Mouse (Mus musculus) frontal cortex, adult (tissue): ENCODE measurements around the gene Gm12355.

Source experiments
- ATAC-seq: cut with Nextera tagmentation; 2 replicates; pipeline ENCODE4 v1.9.2; 2017; ENCODE audit warnings: mild to moderate bottlenecking, moderate library complexity, mixed read lengths; ENCODE audit not compliant: low TSS enrichment

Gm12355 gene

DNA sequence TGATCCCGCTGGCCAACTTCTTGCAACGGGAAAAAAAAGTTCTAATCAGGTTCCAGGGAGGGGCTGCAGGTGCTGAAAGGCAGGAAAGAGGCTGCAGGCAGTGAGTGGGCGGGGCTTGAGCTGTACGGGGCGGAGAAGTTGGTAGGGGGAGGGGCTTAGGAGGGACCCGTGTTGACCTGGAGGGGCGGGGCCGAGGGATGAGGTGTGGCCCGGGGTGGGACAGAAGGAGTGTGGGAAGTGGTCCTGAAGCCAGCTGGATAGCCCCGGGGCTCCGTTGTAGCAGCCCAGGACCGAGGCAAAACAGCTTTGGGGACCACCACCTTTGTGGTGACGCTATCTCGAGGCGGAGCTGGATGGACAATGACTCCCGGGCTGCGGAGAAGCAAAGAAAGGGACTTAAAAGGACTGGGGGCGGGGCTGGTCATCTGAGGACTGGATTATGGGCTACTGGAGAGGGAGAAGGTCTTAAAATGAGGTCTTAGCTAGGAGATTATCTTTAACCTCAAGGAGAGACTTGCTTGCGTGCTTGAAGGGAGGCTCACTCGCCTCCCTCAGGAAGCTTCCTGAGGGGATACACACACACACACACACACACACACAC is 23.3 kb downstream of the Gm12355 start:
- ATAC-seq = no peak

DNA sequence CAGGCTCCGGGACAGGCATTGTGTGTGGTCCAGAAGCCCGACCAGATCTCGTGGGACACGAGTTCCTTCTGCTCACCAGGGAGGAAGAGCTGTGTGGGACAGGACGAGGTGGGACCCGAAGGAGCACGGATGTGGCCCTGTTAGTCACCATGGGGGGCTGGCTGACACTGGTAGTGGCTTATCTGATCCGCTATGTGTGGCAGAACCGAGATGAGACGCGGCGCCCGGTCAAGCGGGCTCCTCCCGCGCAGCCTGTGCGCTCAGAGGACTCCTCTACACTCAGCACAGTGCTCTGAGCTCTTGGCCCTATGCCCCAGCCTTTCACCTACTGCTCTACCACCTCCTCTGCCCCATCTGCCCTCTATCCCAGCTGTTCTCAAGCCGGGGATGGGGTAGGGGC is 26.2 kb downstream of the Gm12355 start:
- no peak for ATAC-seq

DNA sequence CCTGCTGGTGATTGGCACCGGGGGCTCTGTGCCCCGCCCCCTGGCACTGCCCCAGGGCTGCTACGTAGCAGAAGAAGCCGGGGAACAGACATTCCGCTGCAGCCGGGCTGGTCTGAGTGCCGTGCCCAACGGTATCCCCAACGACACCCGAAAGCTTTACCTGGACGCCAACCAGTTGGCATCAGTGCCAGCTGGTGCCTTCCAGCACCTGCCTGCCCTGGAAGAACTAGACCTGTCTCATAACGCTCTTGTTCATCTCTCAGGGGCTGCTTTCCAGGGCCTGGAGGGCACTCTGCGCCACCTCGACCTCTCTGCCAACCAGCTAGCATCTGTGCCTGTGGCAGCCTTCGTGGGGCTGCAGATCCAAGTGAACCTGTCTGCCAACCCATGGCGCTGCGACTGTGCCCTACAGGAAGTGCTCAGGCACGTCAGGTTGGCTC is 26.6 kb downstream of the Gm12355 start:
- no peak for ATAC-seq

- ATAC-seq = no peak
These were observed 27.5 kb downstream of the Gm12355 start, which contains the start of gene Lrrc3c for GRCm38 (mm10) chr11:98597991-98598390. Lrrc3c (plus strand) TSS chr11:98598291.

DNA sequence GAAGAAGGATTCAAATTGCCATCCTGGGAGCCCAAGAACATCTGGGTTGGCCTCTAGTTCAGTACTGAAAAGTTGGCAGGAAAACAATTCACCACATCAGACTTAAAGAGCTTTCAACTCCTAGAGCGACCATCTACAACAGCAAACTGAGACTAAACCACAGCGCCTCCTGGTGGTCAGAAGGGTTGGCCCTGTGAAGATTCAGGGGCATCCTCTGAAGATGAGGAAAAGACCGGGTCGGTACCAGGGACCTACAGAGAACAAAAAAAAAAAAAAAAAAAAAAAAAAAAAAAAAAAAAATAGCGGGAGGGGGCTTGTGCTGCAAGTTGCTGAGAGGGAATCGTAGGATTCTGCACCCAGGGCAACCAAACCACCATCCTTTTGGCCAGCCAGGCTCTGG is 28.1 kb downstream of the Gm12355 start:
- ATAC-seq = no peak

GRCm38 (mm10) chr11:98595955-98596354 is 29.5 kb downstream of the Gm12355 start:
- no peak for ATAC-seq

- ATAC-seq = no peak
These were observed 30.0 kb downstream of the Gm12355 start for GRCm38 (mm10) chr11:98595473-98595872.

GRCm38 (mm10) chr11:98595021-98595420 is 30.4 kb downstream of the Gm12355 start:
- ATAC-seq = no peak

DNA sequence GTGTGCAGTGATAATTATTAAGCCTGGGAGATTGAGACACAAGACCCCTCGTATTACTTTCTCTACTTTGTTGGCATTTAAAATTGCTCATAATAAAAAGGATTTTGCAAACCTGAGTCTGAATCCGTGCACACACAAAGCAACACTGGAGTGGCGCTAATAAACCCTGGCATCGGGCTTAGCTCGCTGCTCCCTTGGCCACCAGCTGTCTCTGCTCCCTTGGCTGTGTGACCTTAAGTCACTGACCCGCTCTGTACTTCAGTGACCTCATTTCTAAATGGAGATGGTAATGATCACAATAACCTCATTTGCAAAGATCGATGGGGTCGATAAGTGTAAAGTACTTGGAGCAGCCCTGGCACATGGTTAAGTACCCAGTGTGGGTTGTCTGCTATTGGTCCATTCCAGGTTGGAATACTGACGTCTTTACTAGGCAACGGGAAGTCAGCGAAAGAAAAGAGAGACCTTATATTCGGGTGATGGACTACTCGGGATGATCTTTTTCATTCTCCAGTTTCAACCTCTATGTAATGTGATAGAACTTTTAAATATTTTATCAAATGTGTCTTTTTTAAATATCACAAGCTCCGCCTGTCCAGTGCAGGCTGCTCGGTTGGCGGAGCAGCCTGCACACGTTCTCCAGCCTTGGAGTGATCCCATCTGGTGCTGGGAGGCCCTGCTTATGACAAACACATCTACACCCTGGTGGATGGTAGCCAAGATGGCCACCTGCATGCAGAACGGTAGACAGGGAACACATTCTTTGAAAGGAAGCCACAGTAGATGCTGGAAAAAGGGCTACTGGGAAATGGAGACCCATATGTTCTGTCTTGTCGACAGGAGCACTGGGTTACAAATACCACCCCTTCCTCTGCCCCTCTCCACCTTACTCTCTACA is 34.7 kb downstream of the Gm12355 start:
- no peak for ATAC-seq

DNA sequence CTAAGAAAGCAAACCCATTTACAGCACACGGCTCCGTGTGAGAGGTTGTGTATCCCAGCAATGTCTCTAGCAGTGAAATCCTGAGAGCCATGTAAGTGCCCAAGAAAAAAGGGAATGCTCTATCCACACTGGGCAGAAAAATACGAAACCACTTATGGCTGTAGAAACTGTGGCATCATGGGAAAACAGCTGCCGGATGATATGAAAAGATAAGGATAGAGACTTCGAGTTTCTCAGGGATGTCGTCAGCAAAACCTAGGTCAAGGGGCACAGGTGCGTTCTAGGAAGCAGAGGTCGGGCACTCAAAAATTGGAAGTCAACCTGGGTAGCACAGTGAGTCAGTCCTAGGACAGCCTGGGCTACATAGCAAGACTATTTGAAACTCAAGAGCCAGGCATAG is 36.2 kb downstream of the Gm12355 start:
- ATAC-seq = no peak

GRCm38 (mm10) chr11:98588833-98589281 is 36.6 kb downstream of the Gm12355 start:
- no peak for ATAC-seq

- no peak for ATAC-seq
These were observed 37.5 kb downstream of the Gm12355 start for GRCm38 (mm10) chr11:98587684-98588546.

DNA sequence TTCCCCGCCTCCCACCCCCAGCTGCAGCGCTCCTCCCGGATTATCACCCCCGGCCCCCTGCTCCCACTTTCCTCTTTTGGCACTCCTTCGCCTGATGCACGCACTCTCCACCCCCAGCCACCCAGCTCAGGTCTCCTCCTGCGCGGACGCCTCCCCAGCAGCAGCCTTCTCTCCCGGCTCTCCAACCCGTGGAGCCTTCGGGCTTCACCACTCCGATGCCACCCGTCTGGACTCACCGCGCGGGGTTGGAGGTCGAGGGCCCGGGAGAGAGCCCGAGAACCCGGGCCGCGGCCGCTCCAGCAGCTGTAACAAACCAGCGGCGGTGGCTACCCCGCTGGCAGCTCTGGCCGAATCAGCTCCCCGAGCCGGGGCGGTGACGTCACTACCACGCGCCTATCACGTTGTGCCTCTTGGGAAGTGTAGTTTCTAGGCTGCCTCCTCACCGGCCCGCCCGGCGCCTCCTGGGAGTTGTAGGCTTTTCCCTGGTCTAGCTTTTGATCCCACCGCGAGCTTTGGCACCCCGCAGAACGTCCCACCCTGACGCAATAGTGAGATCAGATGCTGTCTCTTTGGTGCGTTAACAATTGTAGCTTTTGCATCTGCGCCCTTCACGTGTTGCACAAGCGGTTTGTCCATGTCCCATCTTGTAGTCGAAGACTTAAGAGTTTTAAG is 38.4 kb downstream of the Gm12355 start, which contains the start of gene Ormdl3:
Gene Ormdl3 (minus strand): TSS at position 477 of the 672 bp plus-strand sequence.
- peak; percentile 97 for ATAC-seq

- ATAC-seq = peak; percentile 24; the same call in 1 of the 2 replicates
These were observed 39.2 kb downstream of the Gm12355 start for GRCm38 (mm10) chr11:98586087-98586891.

GRCm38 (mm10) chr11:98584629-98585177 is 40.8 kb downstream of the Gm12355 start:
- no peak for ATAC-seq

DNA sequence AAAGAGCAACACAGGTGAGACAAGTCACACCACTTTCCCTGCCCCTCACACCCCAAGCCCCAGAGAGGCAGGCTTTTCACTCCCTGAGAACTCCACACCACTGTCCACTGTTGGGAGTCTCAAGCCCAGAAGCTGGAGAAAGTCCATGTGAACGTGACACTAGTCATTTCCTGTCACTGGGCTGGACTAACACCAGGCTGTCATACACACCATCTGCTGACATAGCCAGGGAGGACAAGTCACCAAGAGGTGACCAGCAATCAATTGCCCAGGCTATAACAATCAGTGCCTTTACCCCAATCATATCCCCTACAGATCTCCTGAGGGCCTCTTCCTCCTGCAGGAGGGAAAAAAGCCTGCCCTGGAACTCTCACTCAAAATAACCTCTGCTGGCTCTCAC is 41.3 kb downstream of the Gm12355 start:
- no peak for ATAC-seq

DNA sequence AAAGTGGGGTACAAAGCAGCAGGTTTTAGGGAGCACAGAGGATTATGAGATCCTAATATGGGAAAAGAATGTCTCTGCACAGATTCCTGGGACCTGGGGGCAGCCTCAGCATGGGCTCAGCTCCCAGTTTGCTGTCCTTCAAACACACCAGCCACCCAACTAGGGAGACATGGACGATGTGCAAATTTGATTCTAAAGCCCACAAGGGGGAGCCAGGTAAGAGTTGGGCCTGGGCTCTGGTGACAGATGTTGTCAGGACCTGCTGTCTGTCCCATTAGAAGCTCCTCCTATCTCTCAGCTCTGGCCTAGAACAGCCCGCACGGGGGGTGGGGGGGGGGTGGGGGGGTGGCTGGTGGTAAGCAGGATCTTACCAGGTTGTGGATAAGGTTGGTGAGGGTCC is 41.9 kb downstream of the Gm12355 start:
- no peak for ATAC-seq

DNA sequence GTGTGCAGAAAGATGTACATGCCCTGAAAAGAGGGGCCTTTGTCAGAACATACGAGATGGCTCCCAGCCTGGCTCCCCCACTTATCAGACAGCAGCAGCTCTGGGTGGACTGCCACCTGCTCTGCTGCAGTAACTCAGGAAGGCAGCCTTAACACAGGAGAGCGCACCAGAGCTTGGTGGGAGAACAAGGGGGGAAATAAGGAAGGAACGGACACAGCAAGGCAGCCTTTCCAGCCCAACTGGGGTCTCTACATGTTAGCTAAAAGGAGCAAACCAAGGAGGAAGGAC is 42.3 kb downstream of the Gm12355 start:
- no peak for ATAC-seq

GRCm38 (mm10) chr11:98582551-98583264 is 42.8 kb downstream of the Gm12355 start:
- ATAC-seq = no peak

GRCm38 (mm10) chr11:98582030-98582388 is 43.5 kb downstream of the Gm12355 start:
- ATAC-seq = no peak
